Mouse (Mus musculus) liver, embryonic 14.5 days (tissue): ENCODE data around the gene Arid1b. TPM values are rescaled to one million over a fixed set of nuclear protein-coding genes. Genes with fewer than 3 reads are reported as not detected.

Experiments used
- ATAC-seq: fragments of 200-750 bp; cut with Nextera tagmentation; 2 replicates; pipeline ENCODE4 v1.8.0; 2017; ENCODE audit warnings: moderate number of reproducible peaks, mild to moderate bottlenecking, moderate library complexity; ENCODE audit not compliant: insufficient read depth
- DNase-seq, 3 experiments: peaks; one replicate each; pipeline ENCODE4 v3.0.0-alpha.2; 2012 to 2013; ENCODE audit warnings: low read depth in 3 of 3, low spot score in 3 of 3
- H3K27ac ChIP-seq: fragments of 300-500 bp; sonication (generic); 2 replicates; pipeline ENCODE4 v1.5.1; 2014; ENCODE audit warnings: moderate library complexity, mild to moderate bottlenecking, control low read depth, inconsistent platforms
- H3K27me3 ChIP-seq: fragments of 300-500 bp; sonication (generic); 2 replicates; pipeline ENCODE4 v1.6.1; 2014; ENCODE audit warnings: mild to moderate bottlenecking, low read length, moderate library complexity; ENCODE audit not compliant: control insufficient read depth, insufficient read depth
- H3K36me3 ChIP-seq: fragments of 300-500 bp; sonication (generic); replicated peaks from 2 replicates; pipeline ENCODE4 v1.6.1; 2014; ENCODE audit warnings: low read depth; ENCODE audit not compliant: control insufficient read depth, insufficient read depth
- H3K4me1 ChIP-seq, 2 experiments: fragments of 200-500 bp in 1 of 2; fragments of 300-500 bp in 1 of 2; sonication (generic) in 1 of 2; replicated peaks; 2 replicates each; pipeline ENCODE4 v1.6.1; 2012 to 2014; ENCODE audit warnings: antibody characterized with exemption in 1 of 2, inconsistent platforms in 1 of 2, low read length in 1 of 2; ENCODE audit not compliant: control insufficient read depth in 2 of 2, insufficient read depth in 2 of 2
- H3K4me2 ChIP-seq: fragments of 300-500 bp; sonication (generic); 2 replicates; pipeline ENCODE4 v1.6.1; 2014; ENCODE audit warnings: low read depth, mild to moderate bottlenecking, control low read depth, moderate library complexity
- H3K4me3 ChIP-seq, 2 experiments: fragments of 200-500 bp in 1 of 2; fragments of 300-500 bp in 1 of 2; sonication (generic) in 1 of 2; 2 replicates each; pipeline ENCODE4 v1.5.1; 2012 to 2014; ENCODE audit warnings: low read depth in 2 of 2, low read length in 2 of 2, mild to moderate bottlenecking in 2 of 2, control low read depth in 1 of 2, inconsistent platforms in 1 of 2, moderate library complexity in 1 of 2; ENCODE audit not compliant: insufficient read depth in 1 of 2
- H3K9ac ChIP-seq: fragments of 300-500 bp; sonication (generic); replicated peaks from 2 replicates; pipeline ENCODE4 v1.6.1; 2014; ENCODE audit warnings: mild to moderate bottlenecking, control low read depth, moderate library complexity
- H3K9me3 ChIP-seq: fragments of 300-500 bp; sonication (generic); 2 replicates; pipeline ENCODE4 v1.6.1; 2016; ENCODE audit warnings: low read length, mixed read lengths; ENCODE audit not compliant: control insufficient read depth
- CTCF ChIP-seq: IDR thresholded peaks from 2 replicates; pipeline ENCODE4 v1.5.1; 2016; ENCODE audit warnings: antibody characterized with exemption, low read depth, control low read depth
- EP300 ChIP-seq: IDR thresholded peaks from 2 replicates; pipeline ENCODE4 v1.6.1; 2016; ENCODE audit warnings: antibody characterized with exemption, low read depth
- WGBS: fragments of 180-500 bp; shearing (Covaris S2); extraction: QIAGEN DNeasy Blood & Tissue Kit; methylation state at CpG from one replicate; pipeline ENCODE4 v1.1.7; 2014; ENCODE audit not compliant: insufficient replicate concordance; 5-methylcytosine and 5-hydroxymethylcytosine counted together
- polyA plus RNA-seq, 2 experiments: library from polyadenylated mRNA; depleted of rRNA in 1 of 2; stranded (reverse) in 1 of 2; unstranded in 1 of 2; fragments of >200 nt; fragmentation: Nextera tagmentation in 1 of 2; extraction: Ambion mirVana in 1 of 2; gene quantifications; 2 replicates each; pipeline versions ENCODE4 v1.2.1 to v1.2.3; 2012 to 2014

Gene Arid1b
- polyA plus RNA-seq, 2 experiments, result 2.6 to 3.1 TPM

DNA sequence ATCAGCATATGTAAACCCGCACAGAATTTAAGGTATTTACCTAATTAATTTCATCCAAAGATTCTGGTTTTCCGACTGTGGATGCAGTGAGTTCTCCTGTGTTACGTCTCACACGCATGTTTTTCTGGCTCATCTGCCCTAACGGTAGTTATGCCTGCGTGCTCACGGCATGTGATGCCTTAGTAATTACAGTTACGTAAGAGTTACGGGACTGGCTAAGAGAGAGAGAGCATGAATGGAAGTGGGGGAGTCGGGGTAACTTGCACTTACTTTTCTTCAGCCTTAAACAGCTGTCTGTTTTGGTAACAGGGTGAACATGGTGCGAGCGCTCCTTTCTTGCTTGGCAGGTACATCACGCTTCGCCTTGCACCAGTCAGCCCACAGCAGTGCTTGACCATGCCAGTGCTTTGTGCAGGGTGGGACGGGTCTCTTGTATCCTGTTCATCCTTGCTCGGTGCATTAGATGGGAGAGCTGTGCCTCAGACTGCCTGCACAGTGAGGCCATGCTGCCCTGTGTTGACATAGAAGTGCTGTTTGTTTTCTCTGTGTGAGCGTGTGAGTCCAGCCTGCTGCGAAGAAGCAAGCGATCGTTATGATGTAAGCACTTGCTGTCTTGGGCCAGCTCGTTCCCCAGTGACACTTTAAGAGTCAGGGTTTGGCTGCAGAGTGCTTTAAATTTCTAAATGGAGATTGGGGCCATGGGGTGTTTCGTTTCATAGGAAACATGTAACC is 267.9 kb downstream of the Arid1b start:
- Histone ChIP-seq H3K4me2 (no peak overlapping the region), H3K4me1 (peaks cover 0 to 16% of the 10 kb centered on the region in 2 experiments; a peak in 2 of 4 replicates), H3K27me3 (no peaks in the 10 kb centered on the region), H3K9ac (no peak overlapping the region), H3K27ac (no peak overlapping the region), H3K9me3 (no peaks in the 10 kb centered on the region), H3K4me3 (no peak overlapping the region), H3K36me3 (no peaks in the 10 kb centered on the region)
- ATAC-seq, result no peak
- no peak for TF ChIP-seq EP300
- no peak for TF ChIP-seq CTCF
- no peak for DNase-seq
- 77% methylated on average over 22 of the region's 22 CpGs for WGBS

DNA sequence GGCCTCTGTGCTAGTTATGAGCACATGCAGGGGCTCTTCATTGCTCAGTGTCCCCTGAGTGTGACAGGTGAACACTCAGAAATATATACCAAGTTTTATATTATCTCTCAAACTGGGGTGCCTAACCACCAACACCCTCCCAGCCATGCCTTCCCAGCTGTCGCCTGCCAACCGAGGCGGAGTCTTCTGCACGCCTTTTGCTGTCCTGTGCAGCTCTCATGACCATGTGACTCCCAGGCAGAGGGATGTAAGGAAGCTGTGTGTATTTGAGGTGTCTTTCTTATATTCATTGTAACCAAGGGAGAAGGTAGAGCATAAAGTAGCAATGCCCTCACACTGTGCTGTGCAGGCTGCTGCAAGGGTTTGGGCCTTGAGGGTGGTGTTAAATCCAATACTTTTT is 268.7 kb downstream of the Arid1b start:
- no peak overlapping the region for H3K27ac ChIP-seq
- H3K4me1 ChIP-seq, result peaks cover 0 to 16% of the 10 kb centered on the region in 2 experiments; a peak in 2 of 4 replicates
- no peaks in the 10 kb centered on the region for H3K9me3 ChIP-seq
- WGBS, result 42% methylated on average over 4 of the region's 4 CpGs
- TF ChIP-seq CTCF, result no peak
- no peaks in the 10 kb centered on the region for H3K27me3 ChIP-seq
- no peaks in the 10 kb centered on the region for H3K36me3 ChIP-seq
- ATAC-seq (no peak), DNase-seq (no peak)
- no peak overlapping the region for H3K4me3 ChIP-seq
- no peak overlapping the region for H3K9ac ChIP-seq
- no peak overlapping the region for H3K4me2 ChIP-seq

DNA sequence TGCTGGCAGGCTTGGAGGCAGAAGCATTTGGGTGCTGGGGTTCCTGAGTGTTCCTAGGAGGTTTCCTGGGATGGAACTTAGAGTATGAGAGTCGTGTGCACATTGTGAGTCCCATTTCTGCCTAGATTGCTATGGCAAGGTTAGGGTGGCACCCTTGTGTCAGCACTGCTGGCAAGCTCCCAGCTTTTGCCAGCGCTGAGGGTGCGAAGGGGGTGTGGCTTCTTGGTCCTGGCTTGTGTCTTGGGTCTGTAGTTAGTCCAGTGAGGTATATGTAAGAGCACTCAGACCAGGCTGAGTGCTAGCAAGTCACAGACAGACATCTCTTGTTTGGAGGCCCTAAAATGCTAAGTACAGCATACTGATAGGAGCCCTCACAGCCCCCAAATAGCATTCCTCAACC is 270.7 kb downstream of the Arid1b start:
- no peak overlapping the region for H3K4me2 ChIP-seq
- DNase-seq (no peak), ATAC-seq (no peak)
- no peaks in the 10 kb centered on the region for H3K9me3 ChIP-seq
- no peak overlapping the region for H3K27ac ChIP-seq
- H3K4me3 ChIP-seq, result no peak overlapping the region
- TF ChIP-seq CTCF, result no peak
- TF ChIP-seq EP300, result no peak
- 83% methylated on average over 3 of the region's 3 CpGs for WGBS
- no peak overlapping the region for H3K9ac ChIP-seq
- H3K4me1 ChIP-seq, result peaks cover 0 to 16% of the 10 kb centered on the region in 2 experiments; a peak in 2 of 4 replicates
- no peaks in the 10 kb centered on the region for H3K27me3 ChIP-seq
- no peaks in the 10 kb centered on the region for H3K36me3 ChIP-seq

DNA sequence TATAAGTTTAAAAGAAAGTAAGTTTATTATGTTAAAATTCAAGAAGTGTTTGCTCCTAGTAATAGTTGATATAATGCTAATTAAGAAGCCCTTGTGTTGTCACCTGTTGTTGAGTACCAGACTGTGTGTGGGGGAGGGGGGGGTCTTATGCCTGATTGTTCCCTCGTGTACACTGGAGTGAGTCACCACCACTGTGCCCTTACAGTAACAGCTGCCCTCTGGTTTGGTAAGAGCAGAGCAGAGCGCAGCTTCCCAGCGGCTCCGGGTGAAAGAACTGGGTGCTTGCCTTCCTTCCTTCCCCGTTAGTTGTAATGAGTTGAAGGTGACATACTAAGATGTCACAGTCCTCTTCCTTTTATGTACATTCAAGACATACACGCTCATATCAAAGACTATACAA is 271.5 kb downstream of the Arid1b start:
- Histone ChIP-seq H3K27ac (no peak overlapping the region), H3K27me3 (no peaks in the 10 kb centered on the region), H3K36me3 (no peaks in the 10 kb centered on the region), H3K4me3 (no peak overlapping the region), H3K4me2 (no peak overlapping the region), H3K9ac (no peak overlapping the region), H3K9me3 (no peaks in the 10 kb centered on the region), H3K4me1 (peaks cover 0 to 16% of the 10 kb centered on the region in 2 experiments; a peak in 2 of 4 replicates)
- no peak for TF ChIP-seq EP300
- TF ChIP-seq CTCF, result no peak
- WGBS, result 75% methylated on average over 6 of the region's 6 CpGs
- DNase-seq, result no peak
- ATAC-seq, result no peak

DNA sequence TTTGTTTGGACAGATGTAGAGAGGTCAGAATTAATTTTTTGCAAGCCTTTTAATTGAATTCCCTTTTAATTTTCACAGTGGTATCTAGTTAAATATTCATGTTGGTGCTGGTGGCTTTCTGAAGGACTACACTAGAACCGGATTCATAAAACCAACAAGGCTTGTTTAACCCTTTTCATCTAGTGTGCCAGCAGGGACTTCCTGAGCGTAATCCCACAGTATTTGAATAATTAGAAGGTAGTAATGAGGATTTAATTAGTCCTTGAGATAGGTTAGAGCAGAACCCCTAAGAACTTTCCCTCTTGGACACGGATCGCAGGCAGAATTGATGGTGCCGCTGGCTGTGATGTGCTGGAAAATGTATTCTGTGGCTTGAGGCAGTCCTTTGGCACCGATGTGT is 273.6 kb downstream of the Arid1b start:
- no peaks in the 10 kb centered on the region for H3K27me3 ChIP-seq
- 85% methylated on average over 6 of the region's 6 CpGs for WGBS
- H3K4me2 ChIP-seq, result no peak overlapping the region
- no peaks in the 10 kb centered on the region for H3K36me3 ChIP-seq
- no peak for ATAC-seq
- DNase-seq, result no peak
- H3K9ac ChIP-seq, result no peak overlapping the region
- H3K9me3 ChIP-seq, result no peaks in the 10 kb centered on the region
- TF ChIP-seq CTCF (no peak), EP300 (no peak)
- no peaks in the 10 kb centered on the region for H3K4me1 ChIP-seq
- no peak overlapping the region for H3K27ac ChIP-seq
- no peak overlapping the region for H3K4me3 ChIP-seq
